Mouse (Mus musculus): Measurements from ENCODE around the gene Cbl. TPM values are rescaled to one million over a fixed set of nuclear protein-coding genes. Genes with fewer than 3 reads are reported as not detected.

Cbl gene
- polyA plus RNA-seq, 1 experiment from 2014 or later = 20.1 TPM

Other genes with a start within 250 kb of the Cbl start
- 1.2 and 2.8 TPM in 2 replicates for gene Thy1, start 190.7 kb downstream of the Cbl start, polyA plus RNA-seq (2015; fragmentation: Nextera tagmentation; extraction: Ambion mirVana)
- gene Usp2, start 167.0 kb downstream of the Cbl start, polyA plus RNA-seq (2015; fragmentation: Nextera tagmentation; extraction: Ambion mirVana) = 8.7 and 12.6 TPM in 2 replicates
- not detected in 2 replicates for gene Mfrp, start 132.3 kb downstream of the Cbl start, polyA plus RNA-seq (2015; fragmentation: Nextera tagmentation; extraction: Ambion mirVana)
- gene C1qtnf5, start 126.8 kb downstream of the Cbl start, polyA plus RNA-seq (2015; fragmentation: Nextera tagmentation; extraction: Ambion mirVana) = 3.1 and 3.6 TPM in 2 replicates
- 0.18 and 0.28 TPM in 2 replicates for gene Gm49380, start 120.5 kb downstream of the Cbl start, polyA plus RNA-seq (2015; fragmentation: Nextera tagmentation; extraction: Ambion mirVana)
- 34.5 and 35.4 TPM in 2 replicates for gene Rnf26, start 120.5 kb downstream of the Cbl start, polyA plus RNA-seq (2015; fragmentation: Nextera tagmentation; extraction: Ambion mirVana)
- gene Mcam, start 99.6 kb downstream of the Cbl start, polyA plus RNA-seq (2015; fragmentation: Nextera tagmentation; extraction: Ambion mirVana) = 21.0 and 23.6 TPM in 2 replicates
- gene Ccdc153, start 6.6 kb upstream of the Cbl start, polyA plus RNA-seq (2015; fragmentation: Nextera tagmentation; extraction: Ambion mirVana) = not detected in 2 replicates
- gene Pdzd3, start 17.4 kb upstream of the Cbl start, polyA plus RNA-seq (2015; fragmentation: Nextera tagmentation; extraction: Ambion mirVana) = 0.33 and 0.48 TPM in 2 replicates
- gene Nlrx1, start 34.5 kb upstream of the Cbl start, polyA plus RNA-seq (2015; fragmentation: Nextera tagmentation; extraction: Ambion mirVana) = 4.5 and 4.7 TPM in 2 replicates
- 21.1 and 22.5 TPM in 2 replicates for gene Abcg4, start 54.6 kb upstream of the Cbl start, polyA plus RNA-seq (2015; fragmentation: Nextera tagmentation; extraction: Ambion mirVana)
- 25.1 and 31.9 TPM in 2 replicates for gene Hinfp, start 71.6 kb upstream of the Cbl start, polyA plus RNA-seq (2015; fragmentation: Nextera tagmentation; extraction: Ambion mirVana)
- gene C2cd2l, start 86.2 kb upstream of the Cbl start, polyA plus RNA-seq (2015; fragmentation: Nextera tagmentation; extraction: Ambion mirVana) = 22.9 and 28.7 TPM in 2 replicates
- 37.3 and 41.2 TPM in 2 replicates for gene Dpagt1, start 92.0 kb upstream of the Cbl start, polyA plus RNA-seq (2015; fragmentation: Nextera tagmentation; extraction: Ambion mirVana)
- gene H2afx, start 100.6 kb upstream of the Cbl start, polyA plus RNA-seq (2015; fragmentation: Nextera tagmentation; extraction: Ambion mirVana) = 131 TPM in 2 replicates
- gene Hmbs, start 110.2 kb upstream of the Cbl start, polyA plus RNA-seq (2015; fragmentation: Nextera tagmentation; extraction: Ambion mirVana) = 58.2 and 59.4 TPM in 2 replicates
- 36.5 and 39.2 TPM in 2 replicates for gene Vps11, start 127.6 kb upstream of the Cbl start, polyA plus RNA-seq (2015; fragmentation: Nextera tagmentation; extraction: Ambion mirVana)
- 26.4 and 29.6 TPM in 2 replicates for gene Hyou1, start 145.4 kb upstream of the Cbl start, polyA plus RNA-seq (2015; fragmentation: Nextera tagmentation; extraction: Ambion mirVana)
- 62.9 and 71.2 TPM in 2 replicates for gene Slc37a4, start 162.8 kb upstream of the Cbl start, polyA plus RNA-seq (2015; fragmentation: Nextera tagmentation; extraction: Ambion mirVana)
- 1,179 TPM in 2 replicates for gene Rps25, start 173.1 kb upstream of the Cbl start, polyA plus RNA-seq (2015; fragmentation: Nextera tagmentation; extraction: Ambion mirVana)
- 324 and 343 TPM in 2 replicates for gene Trappc4, start 173.6 kb upstream of the Cbl start, polyA plus RNA-seq (2015; fragmentation: Nextera tagmentation; extraction: Ambion mirVana)
- gene Ccdc84, start 184.5 kb upstream of the Cbl start, polyA plus RNA-seq (2015; fragmentation: Nextera tagmentation; extraction: Ambion mirVana) = 28.7 and 32.6 TPM in 2 replicates
- not detected in 2 replicates for gene Foxr1, start 207.1 kb upstream of the Cbl start, polyA plus RNA-seq (2015; fragmentation: Nextera tagmentation; extraction: Ambion mirVana)
- not detected in 2 replicates for gene Upk2, start 220.9 kb upstream of the Cbl start, polyA plus RNA-seq (2015; fragmentation: Nextera tagmentation; extraction: Ambion mirVana)
- gene Bcl9l, start 248.8 kb upstream of the Cbl start, polyA plus RNA-seq (2015; fragmentation: Nextera tagmentation; extraction: Ambion mirVana) = 9.4 and 9.6 TPM in 2 replicates